Mouse (Mus musculus) heart, adult 2 months (tissue): Measurements from ENCODE around the gene Srp72.

ENCODE experiments used
- CTCF ChIP-seq: fragments of 200-600 bp; IDR thresholded peaks from 2 replicates; pipeline ENCODE4 v1.8.1; 2022; ENCODE audit warnings: antibody characterized with exemption, mild to moderate bottlenecking, moderate library complexity
- EP300 ChIP-seq: fragments of 200-500 bp; IDR thresholded peaks from 2 replicates; pipeline ENCODE4 v1.6.1; 2011; ENCODE audit warnings: low read depth, low read length, control low read depth; ENCODE audit not compliant: insufficient read depth
- POLR2A ChIP-seq: fragments of 200-500 bp; IDR thresholded peaks from 2 replicates; pipeline ENCODE4 v1.6.1; 2011; ENCODE audit warnings: mild to moderate bottlenecking, low read depth, low read length, control low read depth; ENCODE audit not compliant: insufficient read depth

DNA sequence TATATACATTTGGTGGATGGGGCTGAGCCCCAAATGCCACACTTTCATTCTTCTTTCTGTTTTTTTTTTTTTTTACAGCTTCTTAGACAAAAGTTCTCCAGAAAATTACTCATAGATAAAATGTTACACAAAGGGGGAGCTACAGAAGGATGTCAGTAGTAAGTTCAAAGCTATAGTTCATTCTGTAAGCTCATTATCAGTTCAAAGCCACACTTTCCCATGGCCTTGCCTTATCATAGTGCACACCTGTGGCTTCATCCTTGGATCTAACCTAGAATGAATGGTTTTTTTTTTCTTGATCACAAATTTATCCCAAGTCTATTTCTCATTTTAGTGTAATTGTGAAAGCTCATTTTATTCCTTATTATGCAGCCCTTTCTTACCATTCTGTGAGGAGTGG lies 64.9 kb downstream of the Srp72 start:
- TF ChIP-seq POLR2A (no peak), CTCF (no peak), EP300 (no peak)
